In the genomic region with DNA sequence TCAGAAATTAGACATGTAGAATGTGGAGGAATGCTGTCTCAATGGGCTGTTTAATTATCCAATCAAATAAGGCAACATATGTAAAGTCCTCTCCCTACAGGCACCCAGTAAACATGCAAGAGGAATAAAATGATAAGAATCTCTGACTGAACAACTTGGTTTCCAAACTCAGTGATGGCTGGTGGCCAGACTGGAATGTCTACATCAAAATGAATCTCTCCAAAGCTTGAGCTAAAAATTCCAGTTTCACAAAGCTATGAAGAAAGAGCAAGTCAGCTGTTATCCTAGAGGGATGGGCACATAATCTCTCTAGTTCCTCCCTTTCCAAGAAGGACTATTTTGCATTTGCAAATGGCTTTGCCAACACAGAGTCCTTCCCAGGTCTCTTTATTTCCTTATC, we compare ENCODE assay signal across 24 mouse cellular contexts.
DNase-seq lines count a peak whose midpoint lies in the region; ATAC-seq and TF ChIP-seq lines count a peak whose summit lies in the region.
"Had no signal": no experiment of that assay in that cellular context is flagged by ENCODE, and none has a peak within 500 bp of the region (broad histone marks: within the 10 kb centered on the region; RNA-seq: fewer than 3 reads in every experiment).

No protein-coding gene starts in this region.

- DNase-seq in heart, adult 18-20 months = peak; percentile 12 to 13
- no peak for DNase-seq in heart, postnatal 36 days
- peak; percentile 71 for DNase-seq in lung, postnatal 0 days (ENCODE audit: low spot score)
- no peak for DNase-seq in lung, postnatal 36 days
- peak; percentile 29 for DNase-seq in NIH3T3 (ENCODE audit: low read depth)
- peak; percentile 23 to 36 for DNase-seq in lung, postnatal 4 days
- DNase-seq in cerebellum, postnatal 14 days = no peak
- DNase-seq: adrenal gland, postnatal 36 days; cerebellum, adult 18-20 months; cerebellum, postnatal 36 days; gastrocnemius, postnatal 25 days; kidney, postnatal 4 days; thymus, postnatal 36 days had no signal

- no peak overlapping the region for H3K27ac ChIP-seq in lung, postnatal 0 days (ENCODE audit: low read length)
- H3K27ac ChIP-seq: embryonic facial prominence, embryonic 15.5 days; forebrain, embryonic 13.5 days; hindbrain, embryonic 15.5 days; kidney, embryonic 15.5 days; lung, embryonic 15.5 days; midbrain, embryonic 15.5 days had no signal

- no peak overlapping the region for H3K9ac ChIP-seq in lung, postnatal 0 days (replicated peaks; ENCODE audit: low read depth)
- H3K9ac ChIP-seq: embryonic facial prominence, embryonic 15.5 days; forebrain, embryonic 13.5 days; heart, embryonic 12.5 days; hindbrain, embryonic 15.5 days; kidney, embryonic 15.5 days; lung, embryonic 15.5 days; midbrain, embryonic 15.5 days had no signal

- H3K36me3 ChIP-seq in lung, postnatal 0 days (ENCODE audit: insufficient read depth, low read length) = no peaks in the 10 kb centered on the region
- H3K36me3 ChIP-seq: embryonic facial prominence, embryonic 15.5 days; heart, embryonic 12.5 days; hindbrain, embryonic 15.5 days; kidney, embryonic 15.5 days; lung, embryonic 15.5 days; midbrain, embryonic 15.5 days had no signal

- H3K4me2 ChIP-seq in lung, postnatal 0 days (replicated peaks; ENCODE audit: low read depth, low read length) = no peak overlapping the region
- H3K4me2 ChIP-seq: embryonic facial prominence, embryonic 15.5 days; forebrain, embryonic 13.5 days; heart, embryonic 12.5 days; hindbrain, embryonic 15.5 days; kidney, embryonic 15.5 days; liver, embryonic 11.5 days; lung, embryonic 15.5 days; midbrain, embryonic 15.5 days had no signal

- no peaks in the 10 kb centered on the region for H3K27me3 ChIP-seq in lung, postnatal 0 days (replicated peaks; ENCODE audit: insufficient read depth, low read length)
- H3K27me3 ChIP-seq: CH12.LX; embryonic facial prominence, embryonic 15.5 days; forebrain, embryonic 13.5 days; heart, embryonic 12.5 days; hindbrain, embryonic 15.5 days; kidney, embryonic 15.5 days; lung, embryonic 15.5 days; midbrain, embryonic 15.5 days had no signal

- no peak for TF ChIP-seq CTCF in lung, postnatal 0 days (IDR thresholded peaks at IDR 0.05)

- intact Hi-C loops in heart, postnatal 36 days (cut with DNase I) = no loop called here

- no peaks in the 10 kb centered on the region for H3K9me3 ChIP-seq in lung, postnatal 0 days (ENCODE audit: low read length)
- H3K9me3 ChIP-seq: embryonic facial prominence, embryonic 15.5 days; forebrain, embryonic 13.5 days; heart, embryonic 12.5 days; hindbrain, embryonic 15.5 days; kidney, embryonic 15.5 days; lung, embryonic 15.5 days; midbrain, embryonic 15.5 days had no signal

- no peak overlapping the region for H3K4me3 ChIP-seq in lung, postnatal 0 days (ENCODE audit: low read depth, low read length)
- H3K4me3 ChIP-seq: embryonic facial prominence, embryonic 15.5 days; forebrain, embryonic 13.5 days; heart, embryonic 12.5 days; hindbrain, embryonic 15.5 days; kidney, embryonic 15.5 days; lung, embryonic 15.5 days; midbrain, embryonic 15.5 days; myocyte had no signal

- H3K4me1 ChIP-seq in lung, postnatal 0 days (ENCODE audit: insufficient read depth, low read depth, low read length) = no peaks in the 10 kb centered on the region
- H3K4me1 ChIP-seq: embryonic facial prominence, embryonic 15.5 days; forebrain, embryonic 13.5 days; kidney, embryonic 15.5 days; lung, embryonic 15.5 days had no signal

- no peak for TF ChIP-seq EP300 in lung, postnatal 0 days (IDR thresholded peaks at IDR 0.05)

- peak; percentile 33 for ATAC-seq in lung, postnatal 0 days
- ATAC-seq: forebrain, embryonic 13.5 days; intestine, postnatal 0 days; midbrain, embryonic 15.5 days had no signal

Comparison
In these comparisons a context has a peak if more than half of its experiments do, and no peak if none do; other contexts are left out.
1. DNase-seq: peak in heart, adult 18-20 months (2 of 2), lung, postnatal 0 days (single experiment), NIH3T3 (single experiment) and lung, postnatal 4 days (2 of 2); none in heart, postnatal 36 days (0 of 2), lung, postnatal 36 days (single experiment) and cerebellum, postnatal 14 days (0 of 2).